Mouse (Mus musculus) gastrocnemius, adult 8-10 months (tissue): Measurements from ENCODE around the gene Tspan14. TPM values are rescaled to one million over a fixed set of nuclear protein-coding genes. Genes with fewer than 3 reads are reported as not detected.

Experiments used
- DNase-seq, 2 experiments: peaks; one replicate each; pipeline ENCODE4 v3.0.0; 2022; ENCODE audit warnings: low spot score in 2 of 2
- total RNA-seq, 4 experiments: library from RNA; stranded (reverse); gene quantifications; 2 replicates each; pipeline ENCODE4 v1.2.4; 2022

Tspan14 gene
- total RNA-seq, 4 experiments from 2014 or later, result 8.9 to 11.6 (median 10.3) TPM

DNA sequence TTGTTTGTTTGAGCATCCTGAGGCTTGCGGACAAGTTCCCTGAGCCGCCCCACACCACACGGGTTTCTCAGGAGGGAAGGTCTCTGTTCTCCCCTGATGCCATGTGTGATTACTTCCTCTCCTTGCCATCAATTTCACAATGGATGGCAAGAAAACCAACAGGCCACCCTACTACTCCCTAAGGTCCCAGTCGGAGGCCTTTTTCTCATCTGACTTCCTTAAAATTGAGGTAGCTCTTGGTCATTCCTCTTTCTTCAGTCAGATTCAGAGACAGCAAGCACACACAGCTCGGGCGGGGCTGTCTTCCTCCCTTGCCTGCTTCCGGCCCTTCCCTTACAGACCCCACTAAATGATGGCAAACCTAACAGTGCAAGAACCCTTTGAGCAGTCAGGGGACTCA is 47.1 kb downstream of the Tspan14 start:
- DNase-seq, result no peak

DNA sequence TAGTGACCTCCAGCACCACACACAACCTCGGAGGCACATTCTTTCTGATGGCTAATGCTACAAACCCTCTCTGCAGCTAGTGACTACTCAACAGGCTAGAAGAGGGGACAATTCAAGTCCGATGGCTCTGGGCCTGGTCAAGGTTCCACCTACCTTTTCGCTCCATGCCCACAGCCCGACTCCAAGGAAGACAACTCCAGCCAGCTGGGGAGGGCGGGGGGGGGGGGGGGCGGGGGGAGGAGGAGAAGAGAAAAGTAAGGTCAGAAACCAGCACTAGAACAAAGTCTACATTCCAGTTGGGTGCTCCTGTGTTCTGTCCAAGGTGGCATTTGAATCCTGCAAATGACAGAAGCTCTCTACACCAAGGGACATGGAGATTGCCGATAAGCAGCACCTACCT is 48.1 kb downstream of the Tspan14 start:
- no peak for DNase-seq

DNA sequence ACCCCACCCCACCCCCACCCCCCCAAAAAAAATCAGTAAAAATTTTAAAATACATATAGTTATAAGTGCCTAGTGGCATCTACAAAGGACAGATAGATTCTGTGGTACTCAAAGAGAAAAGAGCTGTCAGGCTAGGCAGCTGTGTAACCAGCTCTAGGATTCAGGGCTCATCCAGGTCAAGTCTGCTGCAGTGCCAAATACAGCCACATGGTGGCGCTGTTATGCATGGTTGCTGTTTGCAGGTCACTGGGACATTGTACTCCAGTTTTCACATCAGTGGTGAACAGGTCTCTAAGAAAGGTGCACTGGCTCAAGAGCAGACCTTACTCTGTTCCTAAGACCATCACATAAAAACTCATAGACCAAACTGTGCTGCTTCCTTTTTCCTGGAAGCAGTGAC is 49.0 kb downstream of the Tspan14 start:
- peak; percentile 86 to 89 for DNase-seq

DNA sequence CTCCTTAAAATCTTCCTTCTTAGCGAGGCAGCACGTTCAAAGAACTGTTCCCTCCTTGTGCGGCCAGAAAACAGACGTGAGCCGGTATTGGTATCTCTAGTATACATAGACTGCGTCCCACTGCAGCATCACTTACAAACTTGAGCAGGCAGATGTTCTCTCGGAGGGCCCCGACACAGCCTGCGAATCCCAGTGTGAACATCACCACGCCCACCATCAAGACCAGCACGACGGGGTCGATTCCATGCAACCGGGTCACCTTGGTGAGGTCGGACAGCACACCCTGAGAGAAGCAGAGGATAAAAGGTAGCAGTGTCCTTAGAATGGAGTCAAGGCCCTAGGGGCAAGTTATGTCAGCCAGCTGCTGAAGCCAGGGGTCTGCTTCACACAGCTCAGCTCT is 49.9 kb downstream of the Tspan14 start:
- no peak for DNase-seq

DNA sequence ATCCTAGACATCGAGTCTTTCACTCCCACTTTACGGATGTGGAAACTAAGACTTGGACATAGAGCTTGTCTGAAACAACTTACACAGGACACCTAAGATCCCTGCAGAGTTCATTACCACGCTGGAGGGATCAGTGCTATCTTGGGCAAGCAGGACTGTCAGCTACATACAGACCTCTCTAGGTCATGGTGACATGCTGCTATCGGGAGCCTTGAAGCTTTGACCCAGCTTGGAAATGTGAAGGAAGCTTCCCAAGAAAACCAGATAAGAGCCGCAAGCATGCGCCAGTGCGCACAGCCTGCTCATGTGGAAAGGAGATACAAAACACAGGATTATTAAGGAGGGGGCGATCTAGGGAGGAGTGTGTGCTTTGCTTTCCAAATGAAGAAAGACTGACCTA is 50.8 kb downstream of the Tspan14 start:
- DNase-seq, result no peak

DNA sequence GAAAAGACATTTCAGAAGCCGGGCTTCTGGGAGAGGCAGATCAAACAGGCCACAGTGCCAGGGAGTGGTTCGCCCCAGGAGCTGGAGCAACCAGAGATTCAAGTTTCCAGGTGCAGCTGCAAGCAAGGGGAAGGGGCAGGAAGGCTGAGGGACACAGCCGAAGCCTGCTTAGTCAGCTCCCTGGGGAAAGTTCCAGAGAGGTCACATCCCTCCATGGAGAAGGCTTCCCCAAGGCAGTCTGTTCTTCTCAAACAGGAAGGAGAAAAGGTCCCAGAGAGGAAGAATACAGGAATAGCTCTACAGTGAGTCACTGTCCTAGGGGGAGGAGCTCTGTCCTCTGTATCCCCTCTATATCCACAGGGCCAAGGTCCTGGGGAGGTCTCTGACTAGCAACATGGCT is 51.9 kb downstream of the Tspan14 start:
- no peak for DNase-seq

DNA sequence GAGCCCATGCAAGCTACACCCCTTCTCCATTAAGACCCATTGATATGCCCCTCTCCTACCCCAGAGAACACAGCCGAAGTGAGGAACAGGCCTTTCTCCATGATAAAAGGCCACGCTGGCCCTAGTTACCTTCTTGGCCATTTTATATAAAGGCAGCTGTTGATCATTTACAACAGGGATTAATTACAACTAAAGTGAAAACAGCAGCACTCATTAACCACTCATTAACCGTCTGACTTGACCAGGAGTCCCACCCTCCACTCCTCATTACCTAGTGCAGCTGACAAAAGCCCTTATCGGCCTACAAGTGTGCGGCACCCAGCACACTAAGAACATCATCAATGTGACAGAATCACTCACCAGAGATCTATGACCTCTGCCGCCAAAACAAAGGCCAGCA is 52.9 kb downstream of the Tspan14 start:
- no peak for DNase-seq

DNA sequence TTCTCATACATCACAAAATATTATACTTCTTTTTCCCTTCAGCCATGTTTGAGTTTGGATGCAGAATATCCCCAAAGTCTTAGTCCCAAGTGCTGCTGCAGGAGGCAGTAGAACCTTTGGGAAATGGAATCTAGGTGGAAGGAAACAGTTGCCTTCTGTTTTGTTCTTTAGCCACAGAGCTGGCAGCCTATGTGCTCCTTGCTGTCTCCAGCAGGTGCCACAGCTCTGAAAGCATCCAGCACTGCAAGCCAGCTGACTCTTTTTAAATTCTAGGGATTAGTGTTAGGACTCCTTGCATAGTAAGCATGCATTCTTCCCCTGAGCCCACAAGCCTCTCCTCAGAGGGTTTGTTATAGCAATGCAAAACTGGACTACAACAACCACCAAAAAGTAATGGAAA is 55.1 kb downstream of the Tspan14 start:
- no peak for DNase-seq

DNA sequence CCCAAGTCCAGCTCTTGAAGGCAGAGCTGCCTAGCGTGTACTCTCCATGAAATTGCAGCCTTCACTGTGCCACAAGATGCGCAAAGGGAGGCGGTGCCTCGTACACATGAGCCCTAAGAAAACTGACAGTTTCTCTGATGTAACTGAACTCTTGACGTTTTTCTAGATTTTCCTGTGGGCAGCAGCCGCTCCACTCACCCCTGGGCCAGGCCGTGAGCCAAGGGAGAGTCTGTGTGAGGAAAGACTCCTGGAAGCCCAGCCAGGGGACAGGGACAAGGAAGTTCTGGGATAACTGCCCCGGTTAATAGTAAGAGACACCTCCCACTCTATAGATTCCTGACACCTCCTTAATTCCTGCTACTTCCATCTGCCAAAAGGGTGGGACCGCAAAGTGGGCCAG is 57.8 kb downstream of the Tspan14 start:
- DNase-seq, result no peak

DNA sequence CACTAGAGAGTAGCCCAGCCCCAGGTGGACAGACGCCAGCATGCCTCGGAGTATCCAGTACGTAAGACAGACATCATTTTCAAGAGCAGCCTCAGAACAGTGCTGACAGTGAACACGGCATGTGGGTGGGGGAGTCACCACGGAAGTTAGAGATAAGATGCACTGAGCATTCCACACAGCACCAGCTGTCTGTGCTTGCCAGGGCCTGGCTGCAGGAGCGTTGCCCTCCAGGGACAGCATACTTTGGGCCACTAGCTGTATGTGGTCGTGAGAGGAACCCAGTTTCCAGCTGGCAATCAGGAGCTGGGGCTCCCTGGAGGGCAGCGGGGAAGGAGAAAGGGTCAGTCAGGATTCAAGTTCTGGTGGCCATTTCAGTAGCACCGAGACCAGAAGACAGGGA is 59.8 kb downstream of the Tspan14 start:
- no peak for DNase-seq

DNA sequence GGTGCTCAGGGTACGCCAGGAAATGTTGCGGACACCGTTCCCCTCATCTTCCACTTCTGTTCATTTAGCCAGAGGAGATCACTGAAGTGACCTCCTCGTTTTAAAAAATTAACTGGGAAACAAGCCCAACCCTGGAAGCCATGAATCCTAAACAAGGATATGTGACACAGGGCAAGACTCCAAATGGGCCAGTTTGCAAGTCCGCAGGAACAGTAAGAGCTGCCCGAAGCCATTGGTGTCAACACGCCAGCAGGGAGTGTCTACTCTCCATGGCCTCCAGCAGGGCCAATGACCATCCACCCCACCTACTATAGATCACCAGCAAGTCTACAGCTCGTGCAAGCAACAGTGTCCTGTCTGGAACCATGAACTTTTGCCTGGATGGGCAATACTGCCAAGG is 60.8 kb downstream of the Tspan14 start:
- DNase-seq, result no peak

DNA sequence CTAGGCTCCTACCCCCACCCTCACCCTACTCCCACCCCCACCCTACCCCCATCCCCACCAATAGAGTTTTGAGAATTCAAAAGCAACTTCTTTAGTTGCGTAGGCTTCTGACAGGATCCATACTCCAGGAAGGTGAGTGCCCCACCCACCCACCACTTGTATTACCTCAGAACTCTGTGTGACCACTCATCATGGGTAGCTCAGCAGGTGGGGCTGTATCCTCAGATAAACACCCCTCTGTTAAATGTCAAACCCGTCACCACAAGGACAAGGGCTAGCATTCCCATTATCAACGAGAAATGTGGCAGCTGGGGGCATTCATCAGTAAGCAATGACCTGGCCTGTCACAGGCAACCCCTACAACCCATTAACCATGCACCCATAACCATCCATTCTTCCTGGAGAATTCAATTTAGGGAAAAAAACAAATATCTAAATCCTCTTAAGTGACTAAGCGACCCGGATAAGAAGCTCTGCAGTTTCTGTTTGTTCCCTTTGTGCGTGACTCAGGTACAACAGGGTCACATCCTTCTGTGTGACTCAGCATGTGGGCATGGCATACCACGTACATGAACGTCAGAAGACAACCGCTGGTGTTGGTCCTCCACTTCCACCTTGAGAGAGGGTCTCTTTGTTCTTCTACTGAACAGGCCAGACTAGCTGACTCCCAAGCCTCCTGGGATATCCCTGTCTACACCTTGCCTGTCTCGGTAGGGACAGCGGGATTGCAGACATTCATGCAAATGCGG is 64.1 kb downstream of the Tspan14 start:
- DNase-seq, result no peak

DNA sequence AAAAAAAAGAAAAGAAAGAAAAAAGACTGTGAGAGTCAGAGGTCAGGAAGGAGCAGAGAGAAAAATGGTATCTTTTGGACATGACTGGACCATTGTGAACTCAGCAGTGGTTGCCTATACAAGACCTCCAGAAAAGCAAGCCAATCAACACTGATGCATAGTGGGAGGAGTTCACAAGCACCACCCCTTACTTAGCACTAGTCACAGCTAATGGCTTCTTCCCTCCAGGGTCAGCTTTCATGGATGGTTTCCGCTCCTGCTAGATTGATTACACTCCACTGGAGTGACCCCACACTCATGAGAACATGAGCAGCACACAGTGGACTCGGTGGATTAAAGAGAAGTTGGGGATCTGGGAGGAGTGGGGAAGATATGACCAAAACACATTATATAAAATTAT is 66.3 kb downstream of the Tspan14 start:
- DNase-seq, result no peak

DNA sequence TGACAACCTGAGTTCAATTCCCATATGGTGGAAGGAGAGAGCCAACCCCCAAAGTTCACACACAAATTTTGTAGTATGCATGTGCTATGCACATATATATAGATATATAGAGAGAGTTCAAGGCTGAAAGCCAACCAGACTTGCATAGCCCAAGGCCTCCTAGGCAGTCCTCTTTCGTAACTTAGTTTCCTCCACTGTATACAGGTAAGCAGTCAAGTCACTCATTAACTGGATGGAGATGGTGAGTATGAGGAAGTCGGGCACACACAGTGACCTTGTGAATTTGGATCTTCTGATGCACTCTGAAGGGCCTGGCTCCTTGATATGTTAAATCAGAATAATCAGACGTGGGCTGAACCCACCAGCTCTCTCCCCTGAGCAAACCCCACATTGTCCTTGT is 68.7 kb downstream of the Tspan14 start:
- DNase-seq, result no peak

DNA sequence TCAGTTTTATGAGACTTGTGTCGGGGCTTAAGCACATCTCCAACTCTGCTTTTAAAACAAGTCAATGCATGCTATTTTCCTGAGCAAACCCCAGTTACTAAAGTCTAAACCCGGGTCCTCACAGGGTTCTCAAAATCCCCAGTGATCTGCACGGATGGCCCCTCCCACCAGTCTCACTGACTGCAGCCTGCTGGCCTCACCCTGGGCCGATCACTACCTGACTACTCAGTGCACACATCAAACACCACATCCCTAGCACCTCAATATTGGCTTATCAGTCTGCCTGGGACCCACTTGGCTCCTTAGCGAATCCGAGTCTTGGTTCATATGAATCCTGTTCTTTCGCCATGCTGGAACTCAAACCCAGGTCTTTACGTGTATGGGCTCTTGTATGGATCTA is 70.9 kb downstream of the Tspan14 start:
- no peak for DNase-seq

DNA sequence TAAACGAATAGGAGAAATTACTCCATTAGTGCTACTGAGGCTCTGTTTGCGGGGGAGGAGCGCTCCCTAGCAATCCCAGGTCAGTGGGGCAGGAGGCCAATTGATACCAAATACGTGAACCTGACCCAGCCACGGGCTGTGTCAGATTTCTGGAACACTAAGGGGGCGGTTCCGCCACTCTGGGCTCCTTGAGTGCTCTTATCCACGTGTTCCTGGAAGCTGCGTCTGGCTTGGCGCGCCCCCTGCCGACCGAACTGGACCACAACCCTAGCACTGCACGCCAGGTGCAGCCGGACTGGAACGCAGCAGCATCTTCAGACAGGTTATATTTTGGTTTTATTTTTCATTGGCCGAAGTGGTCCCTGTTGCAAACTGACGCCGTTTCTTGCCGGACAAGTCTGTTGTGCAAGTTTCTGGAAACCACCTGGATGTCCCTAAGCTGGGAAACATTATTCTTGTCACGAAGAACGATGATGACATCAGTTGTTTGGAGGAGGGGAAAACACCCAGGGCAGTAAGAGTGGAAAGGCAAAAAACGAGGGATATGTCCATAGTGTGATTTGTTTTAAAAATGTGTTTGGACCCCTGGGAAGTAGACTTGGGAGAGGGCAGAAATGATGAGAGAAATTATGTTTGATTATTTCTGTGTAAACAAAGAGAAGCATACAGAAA is 71.9 kb downstream of the Tspan14 start:
- peak; percentile 65 to 73 for DNase-seq

DNA sequence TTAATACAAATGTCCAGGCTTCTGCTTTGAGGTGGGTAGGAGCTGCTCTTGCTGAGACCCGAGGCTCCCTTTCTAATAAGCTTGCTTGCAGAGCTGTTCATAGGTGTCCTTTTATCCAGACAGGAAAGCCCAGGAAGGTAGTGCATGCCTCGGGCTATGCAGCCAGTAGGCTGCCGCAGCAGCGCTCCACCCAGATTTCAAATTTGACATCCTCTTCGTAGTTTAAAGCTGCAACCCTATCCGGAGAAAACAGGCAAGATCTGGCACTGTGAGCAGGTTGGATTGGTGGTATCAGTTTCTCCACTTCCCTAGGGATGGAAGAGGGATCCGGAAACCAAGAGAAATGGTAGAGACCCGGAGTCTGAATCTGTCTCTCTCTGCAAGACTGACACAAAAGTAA is 72.7 kb downstream of the Tspan14 start:
- DNase-seq, result no peak

DNA sequence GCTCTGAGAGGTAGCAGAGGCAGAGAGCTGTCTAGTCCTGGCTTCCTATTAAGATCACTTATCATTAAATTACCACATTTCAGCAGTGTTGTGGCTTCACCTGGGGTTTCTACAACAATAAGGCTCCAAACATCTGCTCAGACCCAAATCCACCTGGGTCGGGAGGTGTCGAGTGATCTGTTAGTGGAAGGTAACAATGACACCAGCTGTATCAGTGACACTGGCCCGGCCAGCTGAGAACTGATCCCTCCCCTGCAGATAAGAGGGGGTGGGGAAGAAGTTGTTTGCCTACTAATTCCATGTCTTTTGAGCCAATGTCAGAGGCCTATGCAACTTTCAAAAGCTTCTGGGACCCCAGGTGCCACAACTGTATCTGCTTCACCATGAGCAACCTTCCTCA is 73.4 kb downstream of the Tspan14 start, which contains the start of gene Sh2d4b:
Sh2d4b (minus strand) TSS at position 71 of the 400 bp plus-strand sequence.
- DNase-seq, result no peak

DNA sequence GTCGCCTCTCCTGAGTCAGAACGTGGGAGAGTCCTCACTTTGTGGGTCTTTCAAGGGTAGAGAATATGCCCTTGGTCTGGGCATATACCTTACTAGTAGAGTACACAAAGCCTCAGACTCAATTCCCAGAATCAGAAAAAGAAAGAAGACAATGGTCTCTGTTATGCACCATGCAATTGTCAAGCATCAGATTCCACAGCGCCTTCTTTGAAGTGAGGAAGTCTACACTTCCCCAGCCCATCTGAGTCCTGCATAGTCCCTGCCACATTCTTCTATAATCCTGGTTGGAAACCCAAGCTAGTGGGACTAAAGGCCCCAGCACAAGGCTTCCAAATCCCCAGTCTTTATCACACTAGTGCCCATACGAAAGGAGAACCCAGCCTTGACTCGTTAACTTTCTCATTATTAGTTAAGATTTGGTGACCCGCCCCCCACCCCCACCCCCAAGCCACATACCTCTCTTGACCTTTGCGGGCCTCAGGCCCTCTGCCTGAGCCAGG is 74.2 kb downstream of the Tspan14 start:
- no peak for DNase-seq

DNA sequence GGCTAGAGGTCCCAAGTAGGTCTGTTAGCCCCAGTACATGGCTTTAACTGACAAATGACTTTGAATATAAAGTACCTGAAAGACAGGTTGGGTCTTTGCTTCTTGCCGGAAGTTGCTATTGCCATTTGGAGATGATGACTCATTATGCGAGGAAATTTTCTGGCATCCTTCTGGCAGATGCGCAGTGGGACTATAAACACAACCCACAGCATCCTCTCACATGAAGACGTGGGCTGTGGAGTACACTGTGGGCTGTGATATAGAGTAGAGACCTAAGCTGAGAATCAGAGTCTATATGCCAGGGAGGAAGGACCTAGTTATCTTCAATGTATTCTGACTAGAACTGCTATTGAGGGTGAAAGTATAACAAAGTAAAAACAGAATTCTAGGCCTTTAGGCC is 75.1 kb downstream of the Tspan14 start:
- DNase-seq, result no peak

DNA sequence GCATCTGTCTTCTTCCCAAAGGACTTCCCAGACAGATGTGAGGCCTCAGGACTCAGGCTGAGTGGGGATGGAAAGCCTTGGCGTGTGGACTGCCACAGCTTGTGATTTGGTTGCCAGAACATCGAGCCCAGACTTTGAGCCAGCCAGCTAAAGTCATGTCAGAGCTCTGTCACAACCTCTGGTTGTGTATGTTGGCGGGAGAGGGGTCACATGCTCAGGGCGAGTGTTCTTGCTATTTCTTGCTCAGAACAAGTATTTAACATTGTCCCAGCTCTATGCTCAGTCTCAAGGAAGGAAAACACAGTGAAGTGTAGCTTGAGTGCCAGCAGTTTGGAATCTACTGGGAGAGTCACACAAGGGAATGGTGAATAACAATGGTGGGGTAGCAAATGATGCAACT is 76.9 kb downstream of the Tspan14 start:
- DNase-seq, result no peak

DNA sequence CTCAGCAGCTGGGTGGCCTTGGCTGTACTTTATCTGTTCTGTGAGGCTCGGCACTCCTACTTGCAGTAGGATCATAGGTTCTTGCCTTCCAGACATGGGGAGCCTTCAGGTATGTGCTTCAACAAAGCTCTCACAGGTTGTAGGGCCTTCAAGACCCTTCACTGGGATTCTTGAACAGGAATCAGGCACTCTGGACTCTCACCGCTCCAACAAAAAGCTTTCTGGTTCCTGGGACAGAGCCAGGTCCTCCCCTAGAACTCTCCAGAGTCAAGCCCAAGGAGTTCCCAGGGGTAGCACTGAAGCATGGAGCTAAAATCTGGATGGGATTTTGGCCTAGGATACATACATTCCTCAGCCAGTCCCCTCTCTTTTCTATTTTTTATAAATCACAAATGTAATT is 77.4 kb downstream of the Tspan14 start:
- no peak for DNase-seq
